Mouse (Mus musculus) intestine, postnatal 0 days (tissue): ENCODE data around the gene Atp1a2. TPM values are rescaled to one million over a fixed set of nuclear protein-coding genes. Genes with fewer than 3 reads are reported as not detected.
"Not testable (repeated sequence)": the region's sequence is repeated elsewhere in the genome, so short reads cannot be mapped to it uniquely, and the experiment has no call there.

ENCODE experiments used
- ATAC-seq: fragments of 200-750 bp; cut with Nextera tagmentation; 2 replicates; pipeline ENCODE4 v1.8.0; 2017; ENCODE audit warnings: mild to moderate bottlenecking, moderate TSS enrichment, moderate library complexity
- H3K27ac ChIP-seq: fragments of 300-500 bp; sonication (generic); 2 replicates; pipeline ENCODE4 v1.5.1; 2014; ENCODE audit warnings: mild to moderate bottlenecking, low read depth, low read length, moderate library complexity
- H3K27me3 ChIP-seq: fragments of 300-500 bp; sonication (generic); replicated peaks from 2 replicates; pipeline ENCODE4 v1.6.1; 2014; ENCODE audit warnings: low read length, mixed read lengths; ENCODE audit not compliant: control insufficient read depth, insufficient read depth
- H3K36me3 ChIP-seq: fragments of 300-500 bp; sonication (generic); 2 replicates; pipeline ENCODE4 v1.6.1; 2014; ENCODE audit warnings: mild to moderate bottlenecking, moderate library complexity; ENCODE audit not compliant: control insufficient read depth, insufficient read depth
- H3K4me1 ChIP-seq: fragments of 300-500 bp; sonication (generic); replicated peaks from 2 replicates; pipeline ENCODE4 v1.6.1; 2014; ENCODE audit warnings: antibody characterized with exemption, low read length, mixed read lengths; ENCODE audit not compliant: control insufficient read depth, insufficient read depth
- H3K4me2 ChIP-seq: fragments of 300-500 bp; sonication (generic); replicated peaks from 2 replicates; pipeline ENCODE4 v1.6.1; 2014; ENCODE audit warnings: low read depth, mild to moderate bottlenecking, moderate library complexity
- H3K4me3 ChIP-seq: fragments of 300-500 bp; sonication (generic); 2 replicates; pipeline ENCODE4 v1.5.1; 2014; ENCODE audit warnings: low read depth, low read length
- H3K9ac ChIP-seq: fragments of 300-500 bp; sonication (generic); 2 replicates; pipeline ENCODE4 v1.6.1; 2014; ENCODE audit warnings: mild to moderate bottlenecking, low read depth, low read length
- H3K9me3 ChIP-seq: fragments of 300-500 bp; sonication (generic); 2 replicates; pipeline ENCODE4 v1.6.1; 2016; ENCODE audit warnings: mixed run types; ENCODE audit not compliant: control insufficient read depth
- CTCF ChIP-seq: sonication (generic); IDR thresholded peaks from 2 replicates; pipeline ENCODE4 v1.5.1; 2016; ENCODE audit warnings: low read depth, mild to moderate bottlenecking, control low read depth, antibody characterized with exemption, moderate library complexity
- whole genome bisulfite sequencing: fragments of 180-500 bp; shearing (Covaris S2); extraction: QIAGEN DNeasy Blood & Tissue Kit; methylation state at CpG from one replicate; pipeline ENCODE4 v1.1.7; 2014; 5-methylcytosine and 5-hydroxymethylcytosine counted together
- polyA plus RNA-seq: library from polyadenylated mRNA; unstranded; fragments of >200 nt; fragmentation: Nextera tagmentation; extraction: Ambion mirVana; gene quantifications from 2 replicates; pipeline ENCODE4 v1.2.1, GENCODE M21; 2015

Atp1a2 gene
- polyA plus RNA-seq, 1 experiment from 2014 or later, result 1.9 TPM

- Histone ChIP-seq H3K36me3 (no peaks in the 10 kb centered on the region), H3K4me1 (no peaks in the 10 kb centered on the region), H3K9ac (no peak overlapping the region), H3K9me3 (no peaks in the 10 kb centered on the region), H3K4me3 (no peak overlapping the region), H3K27me3 (peaks cover 7% of the 10 kb centered on the region; the same call in 1 of the 2 replicates), H3K4me2 (no peak overlapping the region), H3K27ac (no peak overlapping the region)
- ATAC-seq, result no peak
- peak; percentile 70 for TF ChIP-seq CTCF
- 55% methylated on average over 2 of the region's 2 CpGs for WGBS
Observed at GRCm38 (mm10) chr1:172247679-172248078, 50.2 kb downstream of the Atp1a2 start.

DNA sequence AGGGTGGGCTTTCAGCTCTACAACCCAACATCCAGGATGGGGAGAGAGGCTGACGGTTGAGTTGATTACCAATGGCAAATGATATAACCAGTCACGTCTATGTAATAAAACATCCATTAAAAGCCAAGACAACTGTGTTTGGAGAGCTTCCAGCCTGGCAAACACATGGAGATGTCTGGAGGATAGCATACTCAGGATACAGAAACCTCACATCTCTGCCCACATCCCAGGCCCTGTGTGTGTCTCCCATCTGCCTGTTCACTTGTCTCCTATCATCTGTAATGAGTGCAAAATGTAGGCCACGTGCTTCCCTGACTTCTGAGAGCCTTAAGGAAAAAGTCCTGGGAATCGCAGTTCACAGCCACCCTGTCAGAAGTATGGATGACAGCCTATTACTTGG, 50.6 kb downstream of the Atp1a2 start:
- Histone ChIP-seq H3K4me1 (no peaks in the 10 kb centered on the region), H3K4me2 (no peak overlapping the region), H3K9me3 (no peaks in the 10 kb centered on the region), H3K27ac (no peak overlapping the region), H3K36me3 (no peaks in the 10 kb centered on the region), H3K4me3 (no peak overlapping the region), H3K27me3 (peaks cover 7% of the 10 kb centered on the region; the same call in 1 of the 2 replicates), H3K9ac (no peak overlapping the region)
- TF ChIP-seq CTCF, result no peak
- WGBS, result 68% methylated on average over 4 of the region's 4 CpGs
- no peak for ATAC-seq

- not testable (repeated sequence) for H3K4me1 ChIP-seq, H3K27ac ChIP-seq, H3K9ac ChIP-seq, H3K36me3 ChIP-seq, H3K9me3 ChIP-seq, H3K4me3 ChIP-seq, ATAC-seq, H3K4me2 ChIP-seq, H3K27me3 ChIP-seq
- 37% methylated on average over 23 of the region's 23 CpGs for WGBS
Observed at GRCm38 (mm10) chr1:172244645-172245044, 53.2 kb downstream of the Atp1a2 start.

DNA sequence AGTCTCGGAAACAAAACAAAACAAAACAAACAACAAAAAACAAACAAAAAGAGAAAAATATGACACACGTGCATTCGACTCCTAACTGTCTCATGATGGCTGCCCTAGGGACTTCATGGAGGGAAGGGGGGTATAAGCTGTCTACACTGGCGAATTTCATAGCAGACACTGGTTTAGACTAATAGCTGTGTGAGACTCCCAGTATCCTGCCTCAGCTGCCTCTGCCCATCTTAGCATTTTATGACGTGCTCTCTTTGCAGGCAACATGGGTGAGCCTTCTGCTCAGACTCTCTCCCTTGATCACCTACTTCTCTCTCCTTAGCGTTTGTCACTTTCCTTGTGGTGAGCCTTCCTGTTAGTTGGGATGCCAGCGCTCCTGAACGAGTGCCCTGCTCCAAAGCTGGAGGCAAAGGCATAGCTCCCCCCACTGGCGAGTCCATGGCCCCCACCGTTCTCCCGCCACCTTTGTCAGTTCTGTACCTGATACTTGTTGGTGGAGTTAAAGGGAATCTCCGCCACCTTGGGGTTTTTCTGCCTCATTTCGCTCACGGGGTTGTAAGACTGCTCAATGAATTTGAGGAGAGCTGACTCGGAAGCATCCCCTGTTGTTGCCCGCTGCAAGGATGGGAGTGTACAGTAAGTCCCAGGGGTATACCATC, 54.2 kb downstream of the Atp1a2 start:
- H3K9me3 ChIP-seq, result no peaks in the 10 kb centered on the region
- ATAC-seq, result no peak
- H3K27me3 ChIP-seq, result peaks cover 7% of the 10 kb centered on the region; the same call in 1 of the 2 replicates
- no peak overlapping the region for H3K4me3 ChIP-seq
- no peak overlapping the region for H3K27ac ChIP-seq
- peak; percentile 50 for TF ChIP-seq CTCF
- no peaks in the 10 kb centered on the region for H3K4me1 ChIP-seq
- H3K36me3 ChIP-seq, result no peaks in the 10 kb centered on the region
- WGBS, result 30% methylated on average over 16 of the region's 16 CpGs
- no peak overlapping the region for H3K9ac ChIP-seq
- H3K4me2 ChIP-seq, result no peak overlapping the region

- no peak for ATAC-seq
- 51% methylated on average over 2 of the region's 2 CpGs for WGBS
- H3K9ac ChIP-seq, result no peak overlapping the region
- no peak overlapping the region for H3K4me3 ChIP-seq
- H3K36me3 ChIP-seq, result no peaks in the 10 kb centered on the region
- H3K27ac ChIP-seq, result no peak overlapping the region
- H3K9me3 ChIP-seq, result no peaks in the 10 kb centered on the region
- no peak overlapping the region for H3K4me2 ChIP-seq
- no peak for TF ChIP-seq CTCF
- peaks cover 7% of the 10 kb centered on the region; the same call in 1 of the 2 replicates for H3K27me3 ChIP-seq
- H3K4me1 ChIP-seq, result no peaks in the 10 kb centered on the region
Observed at GRCm38 (mm10) chr1:172242401-172242800, 55.5 kb downstream of the Atp1a2 start.

- Histone ChIP-seq H3K9me3 (no peaks in the 10 kb centered on the region), H3K9ac (no peak overlapping the region), H3K4me2 (no peak overlapping the region), H3K4me1 (no peaks in the 10 kb centered on the region), H3K27me3 (peaks cover 7% of the 10 kb centered on the region; the same call in 1 of the 2 replicates), H3K36me3 (no peaks in the 10 kb centered on the region), H3K27ac (no peak overlapping the region), H3K4me3 (no peak overlapping the region)
- no peak for ATAC-seq
- 65% methylated on average over 6 of the region's 6 CpGs for WGBS
- no peak for TF ChIP-seq CTCF
Observed at GRCm38 (mm10) chr1:172240945-172241708, 56.7 kb downstream of the Atp1a2 start.
